Mouse (Mus musculus): ENCODE measurements at regions not wholly inside any gene's neighbourhood (a gene's known extent, or its start where the extent isn't known, plus 50 kb on each side); places are given as distances from the start of the nearest gene placed in this dataset.

GRCm38 (mm10) chr1:128746461-128747009 is 154.4 kb upstream of the Cxcr4 start:
- Histone ChIP-seq H3K4me2 (no peak overlapping the region), H3K4me1 (no peaks in the 10 kb centered on the region), H3K9ac (no peak overlapping the region), H3K27me3 (no peaks in the 10 kb centered on the region), H3K9me3 (no peaks in the 10 kb centered on the region), H3K27ac (no peak overlapping the region), H3K36me3 (no peaks in the 10 kb centered on the region), H3K4me3 (no peak overlapping the region)
- 54% methylated on average over 3 of the region's 3 CpGs for WGBS
- ATAC-seq (ENCODE audit: borderline replicate concordance, extremely low read depth, low FRiP score, low TSS enrichment), result no peak

GRCm38 (mm10) chr1:128740616-128741015 is 148.5 kb upstream of the Cxcr4 start:
- 34% methylated on average over 2 of the region's 2 CpGs for WGBS
- Histone ChIP-seq H3K27ac (no peak overlapping the region), H3K27me3 (no peaks in the 10 kb centered on the region), H3K9ac (no peak overlapping the region), H3K4me1 (no peaks in the 10 kb centered on the region), H3K36me3 (no peaks in the 10 kb centered on the region), H3K9me3 (no peaks in the 10 kb centered on the region), H3K4me2 (no peak overlapping the region), H3K4me3 (no peak overlapping the region)
- ATAC-seq (ENCODE audit: borderline replicate concordance, extremely low read depth, low FRiP score, low TSS enrichment), result 0 out of 2 replicates have a peak, but pooled peaks have one; percentile 66

- ATAC-seq (ENCODE audit: borderline replicate concordance, extremely low read depth, low FRiP score, low TSS enrichment), result no peak
- 74% methylated on average over 4 of the region's 4 CpGs for WGBS
Measured at GRCm38 (mm10) chr1:128738152-128738551, 146.1 kb upstream of the Cxcr4 start.

GRCm38 (mm10) chr1:128734857-128735256 is 142.8 kb upstream of the Cxcr4 start:
- Histone ChIP-seq H3K27me3 (no peaks in the 10 kb centered on the region), H3K27ac (no peak overlapping the region), H3K36me3 (no peaks in the 10 kb centered on the region), H3K4me3 (no peak overlapping the region), H3K4me1 (no peaks in the 10 kb centered on the region), H3K9ac (no peak overlapping the region), H3K4me2 (no peak overlapping the region), H3K9me3 (no peaks in the 10 kb centered on the region)
- WGBS, result 63% methylated on average over 2 of the region's 2 CpGs
- no peak for ATAC-seq (ENCODE audit: borderline replicate concordance, extremely low read depth, low FRiP score, low TSS enrichment)

More at GRCm38 (mm10) chr1:128738152-128738551, 146.1 kb upstream of the Cxcr4 start:
- Histone ChIP-seq H3K27ac (no peak overlapping the region), H3K4me3 (no peak overlapping the region), H3K27me3 (no peaks in the 10 kb centered on the region), H3K9ac (no peak overlapping the region), H3K9me3 (no peaks in the 10 kb centered on the region), H3K4me1 (no peaks in the 10 kb centered on the region), H3K4me2 (no peak overlapping the region), H3K36me3 (no peaks in the 10 kb centered on the region)

GRCm38 (mm10) chr1:128731445-128731844 is 139.4 kb upstream of the Cxcr4 start:
- Histone ChIP-seq H3K9ac (no peak overlapping the region), H3K9me3 (no peaks in the 10 kb centered on the region), H3K36me3 (no peaks in the 10 kb centered on the region), H3K4me3 (no peak overlapping the region), H3K4me2 (no peak overlapping the region), H3K27me3 (no peaks in the 10 kb centered on the region), H3K4me1 (no peaks in the 10 kb centered on the region), H3K27ac (no peak overlapping the region)
- ATAC-seq (ENCODE audit: borderline replicate concordance, extremely low read depth, low FRiP score, low TSS enrichment), result no peak
- 59% methylated on average over 3 of the region's 3 CpGs for whole genome bisulfite sequencing

- Histone ChIP-seq H3K36me3 (no peaks in the 10 kb centered on the region), H3K4me1 (no peaks in the 10 kb centered on the region), H3K4me2 (no peak overlapping the region), H3K4me3 (no peak overlapping the region), H3K9ac (no peak overlapping the region), H3K27ac (no peak overlapping the region), H3K27me3 (no peaks in the 10 kb centered on the region), H3K9me3 (no peaks in the 10 kb centered on the region)
- ATAC-seq (ENCODE audit: borderline replicate concordance, extremely low read depth, low FRiP score, low TSS enrichment), result no peak
- WGBS, result 68% methylated on average over 6 of the region's 6 CpGs
Measured at GRCm38 (mm10) chr1:128724433-128725091, 132.5 kb upstream of the Cxcr4 start.

GRCm38 (mm10) chr1:128723843-128724242 is 131.8 kb upstream of the Cxcr4 start:
- no peak for ATAC-seq (ENCODE audit: borderline replicate concordance, extremely low read depth, low FRiP score, low TSS enrichment)
- no peak overlapping the region for H3K9ac ChIP-seq
- no peaks in the 10 kb centered on the region for H3K4me1 ChIP-seq
- H3K27me3 ChIP-seq, result no peaks in the 10 kb centered on the region
- H3K36me3 ChIP-seq, result no peaks in the 10 kb centered on the region
- H3K27ac ChIP-seq, result no peak overlapping the region
- WGBS, result 37% methylated on average over 3 of the region's 3 CpGs
- no peak overlapping the region for H3K4me3 ChIP-seq
- H3K9me3 ChIP-seq, result no peaks in the 10 kb centered on the region
- H3K4me2 ChIP-seq, result no peak overlapping the region

GRCm38 (mm10) chr1:128722061-128722471 is 130.0 kb upstream of the Cxcr4 start:
- no peaks in the 10 kb centered on the region for H3K36me3 ChIP-seq
- H3K4me2 ChIP-seq, result no peak overlapping the region
- H3K4me3 ChIP-seq, result no peak overlapping the region
- H3K27ac ChIP-seq, result no peak overlapping the region
- H3K27me3 ChIP-seq, result no peaks in the 10 kb centered on the region
- H3K9ac ChIP-seq, result no peak overlapping the region
- H3K9me3 ChIP-seq, result no peaks in the 10 kb centered on the region
- WGBS, result 54% methylated on average over 2 of the region's 2 CpGs
- 0 out of 2 replicates have a peak, but pooled peaks have one; percentile 19 for ATAC-seq (ENCODE audit: borderline replicate concordance, extremely low read depth, low FRiP score, low TSS enrichment)
- H3K4me1 ChIP-seq, result no peaks in the 10 kb centered on the region

GRCm38 (mm10) chr1:128714843-128715242 is 122.8 kb upstream of the Cxcr4 start:
- WGBS, result 51% methylated on average over 6 of the region's 6 CpGs
- Histone ChIP-seq H3K4me1 (peaks cover 7% of the 10 kb centered on the region; the same call in 1 of the 2 replicates), H3K4me2 (no peak overlapping the region), H3K9ac (no peak overlapping the region), H3K27me3 (no peaks in the 10 kb centered on the region), H3K27ac (no peak overlapping the region), H3K36me3 (no peaks in the 10 kb centered on the region), H3K9me3 (no peaks in the 10 kb centered on the region), H3K4me3 (no peak overlapping the region)
- no peak for ATAC-seq (ENCODE audit: borderline replicate concordance, extremely low read depth, low FRiP score, low TSS enrichment)

GRCm38 (mm10) chr1:128712876-128713275 is 120.8 kb upstream of the Cxcr4 start:
- ATAC-seq (ENCODE audit: borderline replicate concordance, extremely low read depth, low FRiP score, low TSS enrichment), result peak; percentile 58

GRCm38 (mm10) chr1:128711121-128711520 is 119.0 kb upstream of the Cxcr4 start:
- Histone ChIP-seq H3K9ac (no peak overlapping the region), H3K4me2 (no peak overlapping the region), H3K9me3 (no peaks in the 10 kb centered on the region), H3K27me3 (no peaks in the 10 kb centered on the region), H3K36me3 (no peaks in the 10 kb centered on the region), H3K27ac (no peak overlapping the region), H3K4me3 (no peak overlapping the region), H3K4me1 (peaks cover 7% of the 10 kb centered on the region; the same call in 1 of the 2 replicates)
- peak; percentile 16; the same call in 1 of the 2 replicates for ATAC-seq (ENCODE audit: borderline replicate concordance, extremely low read depth, low FRiP score, low TSS enrichment)
- WGBS, result 70% methylated on average over 5 of the region's 5 CpGs

More at GRCm38 (mm10) chr1:128712876-128713275, 120.8 kb upstream of the Cxcr4 start:
- peak overlapping the region; percentile 68 for H3K27ac ChIP-seq
- no peaks in the 10 kb centered on the region for H3K36me3 ChIP-seq
- no peaks in the 10 kb centered on the region for H3K27me3 ChIP-seq
- H3K9me3 ChIP-seq, result no peaks in the 10 kb centered on the region
- 39% methylated on average over 7 of the region's 7 CpGs for WGBS
- no peak overlapping the region for H3K4me2 ChIP-seq
- H3K4me3 ChIP-seq, result no peak overlapping the region
- peaks cover 7% of the 10 kb centered on the region; the same call in 1 of the 2 replicates for H3K4me1 ChIP-seq
- H3K9ac ChIP-seq, result no peak overlapping the region

- H3K4me2 ChIP-seq, result no peak overlapping the region
- H3K4me3 ChIP-seq, result no peak overlapping the region
- ATAC-seq (ENCODE audit: borderline replicate concordance, extremely low read depth, low FRiP score, low TSS enrichment), result no peak
- no peak overlapping the region for H3K27ac ChIP-seq
- 93% methylated on average over 6 of the region's 6 CpGs for WGBS
- peaks cover 17% of the 10 kb centered on the region for H3K4me1 ChIP-seq
- H3K9ac ChIP-seq, result no peak overlapping the region
- no peaks in the 10 kb centered on the region for H3K9me3 ChIP-seq
- H3K27me3 ChIP-seq, result no peaks in the 10 kb centered on the region
- no peaks in the 10 kb centered on the region for H3K36me3 ChIP-seq
Measured at GRCm38 (mm10) chr1:128707747-128708146, 115.7 kb upstream of the Cxcr4 start.

All from lung, embryonic 15.5 days (tissue).